Mouse (Mus musculus) hindbrain, embryonic 14.5 days (tissue): Measurements from ENCODE around the gene G0s2. TPM values are rescaled to one million over a fixed set of nuclear protein-coding genes. Genes with fewer than 3 reads are reported as not detected.

Source experiments
- ATAC-seq: fragments of 200-750 bp; cut with Nextera tagmentation; 2 replicates; pipeline ENCODE4 v1.8.0; 2017; ENCODE audit warnings: moderate number of reproducible peaks, mild to moderate bottlenecking, moderate TSS enrichment, moderate library complexity; ENCODE audit not compliant: low FRiP score
- DNase-seq: peaks from one replicate; pipeline ENCODE4 v3.0.0-alpha.2; 2015; ENCODE audit warnings: low spot score
- H3K27ac ChIP-seq: fragments of 300-500 bp; sonication (generic); 2 replicates; pipeline ENCODE4 v1.5.1; 2014; ENCODE audit warnings: mild to moderate bottlenecking, moderate library complexity
- H3K27me3 ChIP-seq: fragments of 300-500 bp; sonication (generic); 2 replicates; pipeline ENCODE4 v1.6.1; 2014; ENCODE audit warnings: mild to moderate bottlenecking, low read length, mixed read lengths; ENCODE audit not compliant: control insufficient read depth, insufficient read depth
- H3K36me3 ChIP-seq: fragments of 300-500 bp; sonication (generic); replicated peaks from 2 replicates; pipeline ENCODE4 v1.6.1; 2014; ENCODE audit not compliant: control insufficient read depth, insufficient read depth
- H3K4me1 ChIP-seq: fragments of 300-500 bp; sonication (generic); replicated peaks from 2 replicates; pipeline ENCODE4 v1.6.1; 2014; ENCODE audit warnings: antibody characterized with exemption, low read length, mixed read lengths; ENCODE audit not compliant: control insufficient read depth, insufficient read depth
- H3K4me2 ChIP-seq: fragments of 300-500 bp; sonication (generic); replicated peaks from 2 replicates; pipeline ENCODE4 v1.6.1; 2014; ENCODE audit warnings: mild to moderate bottlenecking, moderate library complexity
- H3K4me3 ChIP-seq: fragments of 300-500 bp; sonication (generic); replicated peaks from 2 replicates; pipeline ENCODE4 v1.5.1; 2014; ENCODE audit warnings: mild to moderate bottlenecking, low read length
- H3K9ac ChIP-seq: fragments of 300-500 bp; sonication (generic); 2 replicates; pipeline ENCODE4 v1.6.1; 2014
- H3K9me3 ChIP-seq: fragments of 300-500 bp; sonication (generic); 2 replicates; pipeline ENCODE4 v1.6.1; 2016; ENCODE audit warnings: low read length; ENCODE audit not compliant: control insufficient read depth
- WGBS: fragments of 180-500 bp; shearing (Covaris S2); extraction: QIAGEN DNeasy Blood & Tissue Kit; methylation state at CpG from one replicate; pipeline ENCODE4 v1.1.7; 2014; 5-methylcytosine and 5-hydroxymethylcytosine counted together
- polyA plus RNA-seq: library from polyadenylated mRNA; unstranded; fragments of >200 nt; fragmentation: Nextera tagmentation; extraction: Ambion mirVana; gene quantifications from 2 replicates; pipeline ENCODE4 v1.2.1, GENCODE M21; 2014

Gene G0s2
- polyA plus RNA-seq, 1 experiment from 2014 or later = 6.5 TPM

DNA sequence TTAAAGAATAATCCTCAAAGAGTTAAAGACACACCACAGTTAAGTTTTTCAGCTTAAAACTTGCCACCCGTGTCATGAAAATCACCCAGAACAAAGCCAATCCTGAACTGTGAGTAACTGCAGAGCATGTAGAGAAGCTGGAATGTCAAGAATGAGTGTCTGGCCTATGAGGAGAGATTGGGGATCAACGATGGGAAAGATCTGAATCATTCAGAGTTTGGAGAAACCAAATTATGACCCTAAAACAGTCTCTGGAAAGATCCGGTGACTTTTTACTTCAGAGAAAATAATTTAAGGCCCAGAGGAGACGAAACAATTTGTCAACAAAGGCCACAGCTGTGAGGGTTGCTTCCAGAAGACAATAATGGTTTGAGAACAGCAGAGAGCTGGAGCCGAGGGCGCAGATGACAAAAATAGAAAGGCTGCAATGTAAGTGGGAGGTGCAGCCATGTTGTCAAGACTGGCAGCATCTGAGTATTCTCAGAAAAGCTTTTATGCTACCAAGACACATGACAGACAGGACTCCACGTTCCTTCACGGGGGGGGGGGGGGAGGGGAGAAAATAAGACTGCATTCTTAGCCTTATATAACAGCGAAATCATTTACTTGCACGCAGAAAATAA is 29.3 kb downstream of the G0s2 start:
- no peak for ATAC-seq
- no peak overlapping the region for H3K9ac ChIP-seq
- no peak overlapping the region for H3K4me2 ChIP-seq
- no peaks in the 10 kb centered on the region for H3K27me3 ChIP-seq
- no peaks in the 10 kb centered on the region for H3K9me3 ChIP-seq
- no peak overlapping the region for H3K4me3 ChIP-seq
- H3K36me3 ChIP-seq = no peaks in the 10 kb centered on the region
- DNase-seq = no peak
- H3K4me1 ChIP-seq = no peaks in the 10 kb centered on the region
- 46% methylated on average over 10 of the region's 10 CpGs for WGBS
- H3K27ac ChIP-seq = no peak overlapping the region

DNA sequence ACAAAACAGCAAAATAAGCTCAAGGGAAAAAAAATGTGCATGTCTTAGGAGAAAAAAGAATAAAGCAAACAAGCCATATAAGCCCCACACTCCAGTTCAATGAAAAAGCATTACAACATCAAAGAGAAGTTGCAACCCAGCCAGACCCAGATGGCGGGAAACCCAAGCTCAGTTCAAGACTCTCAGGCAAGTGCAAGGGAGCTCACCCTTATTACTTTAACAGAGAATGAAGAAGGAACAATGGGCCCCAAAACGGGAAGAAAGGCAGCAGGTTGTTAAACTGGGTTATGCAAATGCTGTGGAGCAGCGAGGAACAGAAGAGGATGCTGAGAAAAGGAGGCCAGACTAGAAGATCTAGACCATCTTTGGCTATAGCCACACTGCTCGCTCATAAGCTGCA is 30.2 kb downstream of the G0s2 start:
- H3K27ac ChIP-seq = no peak overlapping the region
- no peaks in the 10 kb centered on the region for H3K4me1 ChIP-seq
- no peaks in the 10 kb centered on the region for H3K27me3 ChIP-seq
- WGBS = 65% methylated on average over 4 of the region's 4 CpGs
- H3K9me3 ChIP-seq = no peaks in the 10 kb centered on the region
- no peak overlapping the region for H3K4me2 ChIP-seq
- H3K9ac ChIP-seq = no peak overlapping the region
- no peak overlapping the region for H3K4me3 ChIP-seq
- no peaks in the 10 kb centered on the region for H3K36me3 ChIP-seq
- DNase-seq (no peak), ATAC-seq (no peak)

DNA sequence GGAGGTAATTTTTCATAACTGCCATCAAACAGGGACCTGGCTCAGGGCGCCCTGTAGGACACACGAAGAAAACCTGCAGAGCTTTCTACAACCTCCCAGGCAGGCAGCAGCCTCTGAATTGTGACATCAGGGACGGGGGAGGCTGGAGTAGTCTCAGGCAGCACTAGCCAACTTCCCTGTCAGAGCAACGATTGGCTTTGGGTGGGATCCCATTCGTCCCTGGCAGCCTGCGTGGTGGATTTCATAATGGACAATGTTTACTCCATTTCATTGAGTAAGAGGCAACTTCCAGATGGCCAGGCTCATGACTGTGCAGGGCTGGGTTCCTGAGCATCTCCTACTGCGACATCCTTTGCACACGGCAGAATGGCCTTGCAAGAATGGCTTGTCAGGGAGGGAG is 30.8 kb downstream of the G0s2 start:
- WGBS = 77% methylated on average over 8 of the region's 8 CpGs
- no peaks in the 10 kb centered on the region for H3K9me3 ChIP-seq
- DNase-seq (no peak), ATAC-seq (no peak)
- H3K4me3 ChIP-seq = no peak overlapping the region
- no peak overlapping the region for H3K27ac ChIP-seq
- no peaks in the 10 kb centered on the region for H3K27me3 ChIP-seq
- H3K4me2 ChIP-seq = no peak overlapping the region
- no peaks in the 10 kb centered on the region for H3K36me3 ChIP-seq
- H3K9ac ChIP-seq = no peak overlapping the region
- H3K4me1 ChIP-seq = no peaks in the 10 kb centered on the region

DNA sequence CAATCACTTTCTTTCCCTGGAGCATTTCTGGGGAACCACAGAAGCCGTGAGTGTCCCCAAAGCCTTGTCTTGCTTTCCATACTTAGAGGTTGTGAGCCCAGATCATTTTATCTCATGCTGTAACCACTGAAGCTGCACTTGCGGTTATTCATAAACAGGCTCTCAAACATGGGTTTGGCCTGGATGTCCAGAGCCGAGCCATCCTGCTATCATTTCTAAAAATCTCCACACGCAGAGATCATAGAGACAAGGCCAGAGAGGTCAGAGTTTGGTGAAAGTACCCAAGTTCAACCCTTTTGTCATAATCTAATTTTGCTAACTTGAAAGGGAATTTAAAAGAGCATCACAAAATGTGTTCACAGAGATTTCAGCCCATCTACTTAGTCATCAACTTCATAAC is 31.6 kb downstream of the G0s2 start:
- Histone ChIP-seq H3K4me2 (no peak overlapping the region), H3K9ac (no peak overlapping the region), H3K36me3 (no peaks in the 10 kb centered on the region), H3K27me3 (no peaks in the 10 kb centered on the region), H3K9me3 (no peaks in the 10 kb centered on the region), H3K4me3 (no peak overlapping the region), H3K4me1 (no peaks in the 10 kb centered on the region), H3K27ac (no peak overlapping the region)
- DNase-seq (no peak), ATAC-seq (no peak)
- WGBS = 86% methylated on average over 4 of the region's 4 CpGs

GRCm38 (mm10) chr1:193238426-193238825 is 34.6 kb downstream of the G0s2 start:
- Histone ChIP-seq H3K4me3 (no peak overlapping the region), H3K27me3 (no peaks in the 10 kb centered on the region), H3K9me3 (no peaks in the 10 kb centered on the region), H3K9ac (no peak overlapping the region), H3K27ac (no peak overlapping the region), H3K4me2 (no peak overlapping the region), H3K4me1 (no peaks in the 10 kb centered on the region), H3K36me3 (no peaks in the 10 kb centered on the region)
- WGBS = 26% methylated on average over 4 of the region's 4 CpGs
- ATAC-seq = no peak
- DNase-seq = no peak

DNA sequence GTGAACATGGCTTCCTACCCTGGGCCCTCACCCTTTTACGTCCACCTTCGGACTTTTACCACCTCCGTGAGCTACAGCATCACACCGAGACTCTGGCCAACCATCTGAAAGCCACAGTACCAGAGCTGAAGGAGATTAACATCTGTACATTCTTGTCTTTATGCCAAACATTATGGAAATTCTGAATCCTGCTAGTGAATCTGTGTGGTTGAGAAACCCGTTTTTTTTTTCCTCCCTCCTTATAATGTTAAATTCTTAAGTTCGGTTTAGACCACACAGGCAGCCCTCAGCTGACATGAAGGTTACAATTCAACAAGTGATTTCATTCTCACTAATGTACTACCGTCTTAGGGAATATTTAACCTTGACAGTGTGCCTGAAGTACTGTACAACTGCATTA is 38.1 kb downstream of the G0s2 start:
- Histone ChIP-seq H3K4me1 (no peaks in the 10 kb centered on the region), H3K9ac (no peak overlapping the region), H3K27ac (no peak overlapping the region), H3K27me3 (no peaks in the 10 kb centered on the region), H3K9me3 (no peaks in the 10 kb centered on the region), H3K4me3 (no peak overlapping the region), H3K36me3 (no peaks in the 10 kb centered on the region), H3K4me2 (no peak overlapping the region)
- no peak for ATAC-seq
- DNase-seq = no peak
- WGBS = 90% methylated on average over 7 of the region's 7 CpGs

GRCm38 (mm10) chr1:193234130-193234645 is 38.8 kb downstream of the G0s2 start:
- H3K9me3 ChIP-seq = no peaks in the 10 kb centered on the region

GRCm38 (mm10) chr1:193232732-193233131 is 40.3 kb downstream of the G0s2 start:
- no peaks in the 10 kb centered on the region for H3K4me1 ChIP-seq
- WGBS = 90% methylated on average over 2 of the region's 2 CpGs
- H3K9me3 ChIP-seq = no peaks in the 10 kb centered on the region
- no peak for ATAC-seq
- no peak for DNase-seq
- no peaks in the 10 kb centered on the region for H3K27me3 ChIP-seq
- H3K4me2 ChIP-seq = no peak overlapping the region
- H3K27ac ChIP-seq = no peak overlapping the region
- no peak overlapping the region for H3K4me3 ChIP-seq
- H3K36me3 ChIP-seq = no peaks in the 10 kb centered on the region
- H3K9ac ChIP-seq = no peak overlapping the region

More at GRCm38 (mm10) chr1:193234130-193234645, 38.8 kb downstream of the G0s2 start:
- Histone ChIP-seq H3K4me2 (no peak overlapping the region), H3K27ac (no peak overlapping the region), H3K9ac (no peak overlapping the region), H3K27me3 (no peaks in the 10 kb centered on the region), H3K4me3 (no peak overlapping the region), H3K36me3 (no peaks in the 10 kb centered on the region), H3K4me1 (no peaks in the 10 kb centered on the region)
- 96% methylated on average over 2 of the region's 2 CpGs for whole genome bisulfite sequencing
- ATAC-seq = no peak
- no peak for DNase-seq

GRCm38 (mm10) chr1:193230935-193231334 is 42.1 kb downstream of the G0s2 start:
- no peak for DNase-seq
- no peaks in the 10 kb centered on the region for H3K27me3 ChIP-seq
- WGBS = 79% methylated on average over 5 of the region's 5 CpGs

DNA sequence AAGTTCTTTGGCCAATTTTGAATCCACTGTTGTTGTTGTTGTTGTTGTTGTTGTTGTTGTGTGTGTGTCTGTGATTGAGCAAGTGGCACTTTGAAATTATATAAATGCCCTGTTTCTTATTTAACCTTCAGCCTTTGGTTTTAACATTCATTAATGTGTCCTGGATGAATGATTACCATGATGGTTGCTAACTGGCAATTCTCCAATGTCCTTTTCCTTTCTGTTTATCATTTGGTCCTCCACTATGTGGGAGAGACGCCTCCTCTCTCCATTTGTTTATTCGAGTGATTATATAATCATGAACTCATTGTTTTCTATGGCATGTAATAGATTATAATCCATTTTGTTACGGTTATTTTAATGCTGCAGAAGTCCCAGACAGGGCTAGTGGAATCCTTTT is 42.5 kb downstream of the G0s2 start:
- no peak for ATAC-seq
- no peaks in the 10 kb centered on the region for H3K9me3 ChIP-seq
- no peak for DNase-seq
- H3K9ac ChIP-seq = no peak overlapping the region
- no peaks in the 10 kb centered on the region for H3K4me1 ChIP-seq
- H3K27ac ChIP-seq = no peak overlapping the region
- no peaks in the 10 kb centered on the region for H3K36me3 ChIP-seq
- 74% methylated on average over 3 of the region's 3 CpGs for WGBS
- no peak overlapping the region for H3K4me2 ChIP-seq
- no peak overlapping the region for H3K4me3 ChIP-seq
- no peaks in the 10 kb centered on the region for H3K27me3 ChIP-seq

More at GRCm38 (mm10) chr1:193230935-193231334, 42.1 kb downstream of the G0s2 start:
- Histone ChIP-seq H3K4me3 (no peak overlapping the region), H3K9ac (no peak overlapping the region), H3K27ac (no peak overlapping the region), H3K4me2 (no peak overlapping the region), H3K9me3 (no peaks in the 10 kb centered on the region), H3K4me1 (no peaks in the 10 kb centered on the region), H3K36me3 (no peaks in the 10 kb centered on the region)
- no peak for ATAC-seq
